Mouse (Mus musculus) cerebellum, adult 18-20 months (tissue): ENCODE data around the gene Gm44579.

Source experiments
- DNase-seq, 2 experiments: peaks; one replicate each; pipeline ENCODE4 v3.0.0; 2021

The Gm44579 gene

DNA sequence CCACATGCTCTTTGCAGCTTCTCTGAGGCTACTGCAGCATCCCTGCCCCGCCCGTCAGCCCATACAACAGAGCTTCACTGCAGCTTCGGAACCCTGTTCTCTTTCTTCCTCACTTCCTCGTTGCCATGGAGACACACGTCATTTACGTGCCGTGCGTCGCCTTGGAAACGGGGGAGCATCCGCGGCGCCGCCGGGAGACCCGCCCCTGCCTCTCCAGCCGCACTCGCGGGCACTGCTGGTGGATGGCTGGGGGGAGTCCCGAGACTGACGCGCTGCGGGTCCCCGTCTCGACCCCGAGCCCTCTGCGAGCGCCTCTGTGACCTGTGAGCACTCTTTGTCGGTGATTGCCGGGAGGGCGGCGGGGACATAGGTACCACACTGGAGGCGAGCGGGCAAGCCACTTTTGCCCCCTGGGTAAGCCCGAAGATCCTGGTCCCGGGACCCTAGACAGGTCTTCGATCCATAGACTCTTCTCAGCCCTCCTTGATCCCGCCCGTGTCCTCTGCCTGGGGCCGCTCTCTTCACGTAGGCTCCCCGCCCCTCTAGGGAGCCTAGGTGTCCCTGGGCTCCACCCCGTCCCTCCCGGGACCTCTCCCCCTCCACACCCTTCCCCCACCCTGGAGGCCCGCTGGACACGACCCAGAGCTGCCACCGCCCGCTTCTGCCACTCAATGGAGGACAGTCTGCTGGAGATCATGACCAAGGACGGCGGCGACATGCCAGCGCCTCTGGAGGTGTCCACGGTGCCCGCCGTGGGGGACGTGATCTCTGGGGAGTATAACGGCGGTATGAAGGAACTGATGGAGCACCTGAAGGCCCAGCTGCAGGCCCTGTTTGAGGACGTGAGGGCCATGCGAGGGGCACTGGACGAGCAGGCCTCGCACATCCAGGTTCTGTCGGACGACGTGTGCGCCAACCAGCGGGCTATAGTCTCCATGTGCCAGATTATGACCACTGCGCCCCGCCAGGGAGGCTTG is 52.8 kb downstream of the Gm44579 start:
- peak; percentile 90 to 96 for DNase-seq

DNA sequence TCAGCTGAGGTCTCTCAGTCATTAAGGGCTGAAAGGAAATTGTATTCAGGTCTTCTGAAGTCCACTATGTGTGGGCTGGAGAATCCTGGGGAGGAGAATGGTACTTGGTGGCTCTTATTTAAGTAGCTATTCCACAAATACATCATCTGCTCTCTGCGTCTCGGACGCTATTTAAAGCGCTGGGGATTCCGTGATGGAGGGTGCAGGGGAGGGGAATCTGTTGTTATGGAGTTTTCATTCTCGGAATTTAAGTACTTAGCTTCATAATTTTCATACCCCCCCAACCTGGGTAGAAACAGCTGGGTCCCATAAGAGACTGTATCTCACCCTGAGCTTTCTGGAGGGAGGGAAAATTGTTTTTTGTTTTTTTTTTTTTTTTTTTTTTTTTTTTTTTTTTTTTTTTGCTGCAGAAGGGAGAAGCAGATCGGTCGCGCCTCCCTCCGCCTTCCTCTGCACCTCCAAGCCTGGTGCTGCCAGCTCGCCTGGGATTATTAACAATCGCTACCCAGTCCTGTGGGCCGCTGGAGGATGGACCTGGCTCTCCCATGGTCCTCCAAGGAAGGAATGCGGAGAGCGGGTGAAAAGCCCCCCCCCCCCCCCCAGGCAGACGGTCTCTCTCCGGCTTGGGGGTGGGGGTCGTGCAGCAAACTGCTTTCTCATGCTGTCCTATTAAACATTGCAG is 53.7 kb downstream of the Gm44579 start, which contains the start of gene Ccdc184:
Gene Ccdc184, plus strand, starts transcription at position 196 of the 682 bp plus-strand sequence.
- peak in 1 of 2 experiments; percentile 36 for DNase-seq

DNA sequence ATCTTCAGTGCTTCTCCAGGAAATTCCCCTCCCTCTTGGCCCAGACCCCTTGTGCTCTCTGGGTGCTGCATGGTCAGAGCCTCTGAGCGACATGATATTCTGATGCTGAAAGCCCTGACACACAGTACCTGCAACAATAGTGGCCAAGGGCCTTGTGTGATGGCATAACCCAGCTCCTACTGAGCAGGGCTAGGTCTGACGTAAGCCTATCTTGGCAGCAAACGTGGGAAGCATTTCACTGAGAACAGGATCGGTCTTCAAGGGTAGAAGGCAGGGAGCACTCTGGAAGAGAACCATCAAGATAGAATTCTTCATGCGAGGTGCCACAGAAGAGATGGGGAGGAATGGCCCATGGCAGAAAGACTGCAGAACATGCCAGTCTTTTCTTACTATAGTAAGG is 55.3 kb downstream of the Gm44579 start, which contains the start of gene Asb8:
Gene Asb8, minus strand, starts transcription at position 101 of the 400 bp plus-strand sequence.
- no peak for DNase-seq

DNA sequence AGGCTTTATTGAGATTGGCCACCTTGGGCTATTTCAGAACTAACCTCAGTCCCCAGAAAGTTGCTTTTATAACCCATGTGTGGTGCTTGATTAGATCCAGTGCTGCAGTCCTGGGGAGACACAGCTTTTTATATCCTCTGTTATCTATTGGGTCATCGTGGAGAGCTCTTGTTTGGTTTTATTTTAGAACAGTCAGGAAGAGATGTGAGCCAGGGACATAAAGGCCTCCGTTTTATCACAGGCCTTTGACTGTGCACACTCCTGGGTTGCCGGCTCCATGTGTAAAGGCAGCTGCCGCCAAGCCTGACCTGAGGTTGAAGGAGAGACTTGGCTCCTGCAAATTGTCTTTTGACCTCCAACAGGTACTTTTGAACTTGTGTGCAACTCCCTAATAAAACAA is 58.2 kb downstream of the Gm44579 start:
- DNase-seq = no peak

DNA sequence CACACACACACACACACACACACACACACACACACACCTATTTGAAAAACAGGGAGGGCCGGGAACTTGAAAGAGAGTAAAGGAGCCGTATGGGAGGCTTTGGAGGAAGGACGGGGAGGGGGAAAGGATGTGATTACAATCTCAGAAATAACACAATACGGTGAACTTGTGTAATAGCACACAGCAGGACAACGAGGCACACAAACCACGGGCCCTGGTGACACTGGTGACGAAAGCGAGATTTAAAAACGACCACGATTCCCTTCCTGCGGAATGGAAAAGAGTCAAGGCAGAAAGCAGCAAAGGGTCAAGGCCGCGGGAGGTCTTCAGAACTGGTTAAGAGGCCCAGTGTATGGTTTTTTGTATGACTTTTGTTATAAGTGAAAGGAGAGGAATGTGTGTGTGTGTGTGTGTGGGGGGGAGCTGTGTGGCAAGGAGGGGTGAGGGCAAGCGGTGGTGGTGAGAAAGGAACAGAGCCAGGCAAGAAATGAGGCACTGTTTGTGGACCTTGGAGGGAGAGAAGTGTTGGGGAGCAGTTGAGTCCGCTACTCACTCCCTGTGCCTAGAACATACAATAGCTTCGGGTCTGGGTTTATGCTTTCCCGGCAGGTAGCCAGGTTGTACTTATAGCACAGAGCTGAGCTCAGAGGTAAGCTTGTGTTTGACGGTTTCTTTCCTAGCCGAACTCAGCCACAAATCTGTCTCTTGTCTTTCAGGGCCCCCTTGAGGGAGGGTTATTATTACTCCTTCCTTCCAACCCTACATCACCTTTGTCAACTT is 59.6 kb downstream of the Gm44579 start:
- DNase-seq = no peak

DNA sequence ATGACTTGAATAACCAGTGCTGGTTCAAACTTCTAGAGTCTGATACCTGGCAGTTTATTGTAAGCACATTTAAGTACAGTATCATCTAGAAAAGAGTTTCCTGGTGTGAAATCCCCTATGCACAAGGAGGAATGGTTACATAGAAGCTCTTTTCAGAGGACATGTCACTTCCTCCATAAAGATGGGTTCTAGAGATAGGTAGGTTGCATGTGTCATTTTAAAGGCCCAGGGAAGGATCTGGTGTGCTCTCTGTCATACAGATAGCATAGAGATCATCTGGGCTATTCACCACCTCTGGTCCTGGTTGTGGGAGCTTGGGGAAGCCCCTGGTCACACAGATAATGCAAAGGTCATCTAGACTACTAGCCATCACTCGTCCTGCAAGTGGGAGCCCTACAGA is 63.5 kb downstream of the Gm44579 start:
- DNase-seq = no peak

DNA sequence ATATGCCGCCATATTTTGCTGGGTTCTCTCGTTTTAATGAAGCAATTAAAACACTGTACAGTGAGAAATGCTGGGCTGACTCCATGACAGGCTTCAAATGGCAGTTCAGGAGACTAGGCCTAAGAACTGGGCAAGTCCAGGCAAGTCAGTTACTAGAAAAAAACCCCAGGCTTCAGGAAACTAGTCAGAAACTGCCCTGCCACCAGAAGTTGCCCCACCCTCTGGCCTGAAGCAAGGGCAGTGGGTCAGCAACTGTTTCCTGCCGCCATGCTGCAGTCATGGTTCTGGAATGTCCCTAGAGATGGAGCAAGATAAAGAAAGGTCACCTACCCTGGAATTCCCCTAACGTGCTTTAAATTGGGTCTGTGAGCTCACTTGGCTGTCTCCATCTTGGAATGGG is 64.8 kb downstream of the Gm44579 start:
- no peak for DNase-seq

DNA sequence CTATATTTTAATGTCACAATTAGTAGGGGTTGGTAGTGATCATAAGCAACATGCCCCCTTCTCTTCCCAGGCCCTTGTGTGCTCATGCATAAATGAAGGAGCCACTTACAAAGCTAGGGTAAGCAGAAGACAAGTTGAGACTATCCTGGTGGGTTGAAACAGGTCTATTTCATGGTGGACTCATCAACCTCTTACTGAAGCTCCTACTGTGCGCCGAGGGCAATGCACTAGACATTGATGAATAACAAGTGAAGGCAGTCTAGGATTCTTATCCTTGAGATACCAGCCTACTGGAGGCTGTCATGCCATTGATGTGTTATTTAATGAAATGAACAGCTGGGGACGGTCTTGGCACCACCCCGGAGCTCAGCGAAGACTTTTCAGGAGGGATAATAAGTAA is 65.5 kb downstream of the Gm44579 start:
- no peak for DNase-seq

DNA sequence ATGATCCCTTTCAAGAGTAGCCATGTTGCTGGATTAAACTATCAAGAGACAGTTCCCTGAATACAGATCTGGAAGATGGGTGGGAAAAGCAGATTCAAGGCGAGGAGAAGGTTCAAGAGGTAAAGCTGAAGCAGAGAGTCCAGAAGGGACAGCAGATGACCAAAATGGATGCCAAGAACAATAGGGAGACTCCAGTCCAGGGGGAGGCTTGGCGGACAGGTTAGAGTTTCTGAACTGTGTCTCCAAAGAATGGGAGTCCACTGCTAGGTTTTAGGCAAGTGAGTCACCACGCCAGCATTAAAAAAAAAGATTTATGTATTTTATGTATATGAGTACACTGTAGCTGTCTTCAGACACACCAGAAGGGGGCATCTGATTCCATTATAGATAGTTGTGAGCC is 66.1 kb downstream of the Gm44579 start:
- DNase-seq = no peak

DNA sequence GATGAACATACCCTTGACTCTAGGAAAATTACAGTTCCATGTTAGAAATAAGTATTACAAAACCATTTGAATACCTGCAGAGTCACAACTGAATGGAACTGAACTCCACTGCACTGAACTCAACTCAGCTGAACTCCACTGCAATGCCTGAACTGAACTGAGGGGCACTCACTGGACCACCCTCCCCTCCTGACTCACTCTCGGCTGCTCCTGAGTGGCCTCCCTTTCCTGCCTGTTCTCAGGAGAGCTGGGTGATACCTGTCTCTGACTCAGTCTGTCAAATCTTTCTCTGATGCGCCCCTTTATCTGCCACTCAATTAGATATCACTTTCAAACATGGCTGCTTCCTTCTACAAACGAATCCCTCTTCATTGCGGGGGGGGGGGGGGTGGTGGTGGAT is 66.6 kb downstream of the Gm44579 start:
- DNase-seq = no peak

DNA sequence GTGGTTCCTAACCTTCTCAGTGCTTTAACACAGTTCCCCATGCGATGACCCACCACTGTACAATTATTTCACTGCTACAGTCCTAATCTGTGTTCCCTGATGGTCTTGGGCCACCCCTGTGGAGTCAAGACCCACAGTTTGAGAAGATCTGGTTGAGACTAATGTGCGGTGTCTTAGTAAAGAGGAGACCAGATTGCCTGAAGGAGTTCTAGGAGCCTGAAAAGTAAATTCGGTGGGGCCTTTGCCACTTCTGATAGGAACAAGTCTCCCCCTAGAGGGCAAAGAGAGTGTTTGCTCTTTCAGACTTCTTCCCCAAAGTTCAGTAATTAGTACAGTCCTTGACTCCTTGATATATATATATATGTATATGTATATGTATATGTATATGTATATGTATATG is 67.2 kb downstream of the Gm44579 start:
- DNase-seq = peak; percentile 37 to 41

DNA sequence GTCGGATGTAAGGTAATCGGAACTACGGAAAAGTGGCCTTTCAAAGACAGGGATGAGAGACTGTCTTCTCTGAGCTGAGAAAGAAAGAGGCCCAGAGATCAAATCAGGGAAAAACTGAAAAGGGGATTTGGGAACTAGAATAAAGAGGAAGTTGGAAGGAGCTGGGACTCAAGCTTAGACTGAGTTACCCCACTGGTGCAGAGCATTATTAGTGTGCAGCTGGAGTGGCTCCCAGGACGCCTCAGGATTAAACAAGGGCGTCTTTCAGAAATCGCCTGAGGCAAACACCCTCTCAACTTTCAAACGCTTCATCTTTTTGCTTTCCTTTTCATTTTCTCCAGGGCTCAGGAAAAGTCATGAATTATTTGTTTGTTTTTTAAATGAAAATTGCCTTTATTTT is 67.9 kb downstream of the Gm44579 start:
- DNase-seq = no peak

DNA sequence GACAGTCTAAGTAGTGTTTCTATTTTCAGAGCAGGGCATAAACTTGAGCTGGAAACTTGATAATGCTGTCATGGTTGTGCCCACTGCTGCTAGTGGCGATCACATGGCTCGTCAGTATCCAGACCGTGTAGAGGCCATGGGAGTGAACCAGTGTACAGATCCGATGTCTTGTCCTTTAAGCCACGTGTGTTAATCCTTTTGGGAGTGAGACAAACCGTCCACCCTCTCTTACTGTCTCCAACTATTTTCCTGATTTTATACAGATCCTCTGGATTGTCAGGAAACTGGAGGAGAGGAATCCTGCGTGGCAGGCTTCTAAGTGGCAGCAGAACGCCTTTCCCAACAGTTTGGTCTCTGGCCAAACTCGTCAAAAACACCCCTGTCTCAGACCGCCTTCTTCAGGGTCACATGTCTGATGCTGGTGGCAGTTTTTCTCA is 71.6 kb downstream of the Gm44579 start:
- no peak for DNase-seq

DNA sequence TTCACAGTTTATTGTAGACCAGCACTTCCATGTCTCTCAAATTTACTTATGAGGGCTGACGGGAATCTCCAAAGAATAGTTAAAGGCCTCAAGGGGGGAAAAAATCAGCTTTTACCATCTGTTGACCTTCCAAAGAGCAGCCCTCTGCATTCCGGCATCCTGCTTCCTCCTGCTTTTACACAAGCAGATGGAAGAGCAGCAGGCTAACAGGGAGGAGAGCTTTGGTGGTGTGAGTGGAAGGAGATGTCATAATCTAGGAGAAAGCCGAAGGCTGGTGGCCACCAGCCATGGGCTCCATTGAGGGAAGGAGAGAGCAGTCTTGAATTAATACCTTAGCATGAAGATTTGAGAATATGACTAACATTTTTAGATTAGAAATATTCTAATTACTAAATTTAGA is 72.4 kb downstream of the Gm44579 start:
- DNase-seq = peak; percentile 62 to 73

DNA sequence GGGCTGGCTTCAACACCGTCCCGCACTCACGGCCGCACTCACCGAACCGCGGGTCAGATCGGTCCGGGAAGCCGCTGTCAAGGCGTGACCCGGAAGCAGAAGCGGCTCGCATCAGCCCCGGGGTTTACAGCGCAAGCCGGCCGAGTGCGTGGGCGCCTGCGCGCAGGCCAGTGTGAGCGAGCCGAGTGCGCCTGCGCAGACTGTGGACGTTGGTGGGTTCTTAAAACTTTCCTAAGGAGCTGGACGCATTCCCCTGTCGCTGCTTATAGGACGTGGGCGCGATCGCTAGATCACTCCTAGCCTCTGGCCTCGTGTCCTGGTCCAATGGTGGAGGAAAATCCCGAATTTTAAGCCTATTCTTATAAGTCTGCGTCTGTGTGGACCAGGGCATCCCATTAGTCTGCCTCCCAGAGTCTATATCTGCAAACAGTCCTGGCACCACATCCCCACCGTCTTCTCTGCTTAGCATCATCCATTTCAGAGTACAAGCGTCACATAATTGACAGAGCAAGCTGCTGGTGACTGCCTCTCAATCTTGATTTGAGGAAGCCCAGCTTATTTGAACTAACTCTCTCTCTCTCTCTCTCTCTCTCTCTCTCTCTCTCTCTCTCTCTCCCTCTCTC is 75.1 kb downstream of the Gm44579 start:
- peak; percentile 91 to 95 for DNase-seq

DNA sequence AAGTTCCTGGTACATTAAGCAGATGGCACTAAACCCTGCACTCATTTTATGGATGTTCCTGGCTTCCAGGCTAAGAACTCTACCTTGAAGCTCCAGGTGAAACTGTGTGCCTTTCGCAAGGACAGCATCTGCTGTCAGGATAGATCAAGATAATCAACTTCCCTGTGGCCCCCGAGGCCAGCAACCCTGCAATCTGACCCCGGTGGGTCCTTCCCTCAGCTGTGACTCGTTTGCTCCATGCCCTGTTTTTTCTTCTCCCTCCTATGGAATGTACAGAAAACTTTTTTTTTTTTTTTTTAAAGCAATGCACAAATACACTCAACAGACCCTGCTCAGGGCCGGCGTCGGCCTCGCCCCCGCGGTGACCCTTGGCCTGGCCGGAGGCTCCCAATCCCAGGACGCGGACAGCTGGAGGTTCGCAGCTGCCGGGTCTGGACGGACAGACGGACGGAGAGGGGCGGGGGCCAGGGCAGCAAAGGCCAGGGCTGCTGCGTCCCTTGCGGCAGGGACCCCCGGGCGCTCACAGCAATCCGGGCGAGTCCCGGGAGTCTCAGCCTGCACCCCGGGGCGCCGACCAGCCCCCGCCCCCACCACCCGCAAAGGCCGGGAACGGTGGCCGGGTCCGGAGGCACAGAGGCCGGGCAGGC is 75.8 kb downstream of the Gm44579 start:
- no peak for DNase-seq

DNA sequence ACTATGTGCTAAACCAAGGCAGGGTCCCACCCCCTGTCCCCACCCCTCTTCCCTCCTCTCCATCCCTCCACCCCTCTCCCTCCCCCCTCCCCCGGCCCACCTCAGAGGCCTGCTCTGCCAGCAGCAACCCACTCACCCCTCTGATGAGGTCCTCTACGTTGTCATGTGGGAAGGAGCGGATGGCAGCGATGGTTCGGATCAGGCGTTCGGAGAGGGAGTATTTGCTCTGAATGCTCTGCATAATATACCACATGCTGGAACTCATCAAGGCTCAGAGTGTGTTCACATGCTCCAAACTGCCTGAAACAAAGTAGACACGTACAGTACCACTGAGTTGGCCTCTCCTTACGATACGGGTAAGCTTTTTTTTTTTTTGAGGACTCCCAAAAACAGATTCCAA is 78.3 kb downstream of the Gm44579 start:
- DNase-seq = no peak

DNA sequence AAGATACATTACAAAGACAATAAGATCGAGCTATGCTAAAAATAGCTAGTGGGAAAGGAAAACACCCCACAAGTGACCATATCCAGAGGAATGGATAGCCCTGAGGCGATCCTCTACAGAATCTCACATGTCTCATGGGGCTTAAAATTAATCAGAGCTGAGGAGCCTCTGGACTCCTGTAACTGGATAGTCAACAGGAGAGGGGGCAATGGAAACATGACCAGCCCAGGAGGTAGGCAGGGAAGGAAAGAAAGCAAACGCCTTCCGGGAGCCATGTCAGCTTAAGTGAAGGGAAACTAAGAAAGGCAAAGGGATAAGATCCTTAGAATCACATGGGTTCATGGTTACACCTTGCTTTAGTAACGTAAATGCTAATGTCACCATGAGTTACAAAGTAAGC is 80.0 kb downstream of the Gm44579 start:
- no peak for DNase-seq

DNA sequence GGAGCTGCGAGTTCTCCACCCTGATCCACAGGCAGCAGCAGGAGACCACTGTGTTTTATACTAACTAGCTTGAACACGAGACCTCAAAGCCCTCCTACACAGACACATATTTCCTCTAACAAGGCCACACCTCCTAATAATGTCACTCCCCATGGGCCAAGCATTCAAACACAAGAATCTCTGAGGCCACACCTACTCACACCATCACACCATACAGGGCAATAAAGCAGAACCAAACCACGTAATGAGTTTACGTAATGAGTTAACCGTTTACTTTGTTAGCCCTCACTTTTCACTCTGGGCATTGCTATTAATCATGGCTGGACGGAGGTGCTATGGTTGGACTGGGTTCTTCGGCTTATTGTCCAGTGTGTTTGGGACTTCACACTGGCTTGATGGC is 81.0 kb downstream of the Gm44579 start:
- no peak for DNase-seq

DNA sequence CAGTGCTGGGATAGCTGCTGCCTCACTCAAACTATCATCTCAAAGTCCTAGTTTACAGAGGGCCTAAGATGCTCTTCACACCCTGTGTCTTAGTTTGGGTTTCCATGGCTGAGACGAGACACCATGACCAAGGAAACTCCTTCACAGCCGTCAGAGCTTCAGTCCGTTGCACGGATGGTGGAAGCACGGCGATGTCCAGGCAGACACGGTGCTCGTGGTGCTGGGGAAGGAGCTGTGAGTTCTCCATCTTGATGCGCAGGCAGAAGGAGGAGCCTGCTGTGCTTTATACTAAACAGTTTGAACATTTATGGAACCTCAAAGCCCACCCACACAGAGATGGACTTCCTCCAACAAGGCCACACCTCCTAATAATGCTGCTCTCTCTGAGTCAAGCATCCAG is 83.9 kb downstream of the Gm44579 start:
- DNase-seq = no peak
